Mouse (Mus musculus) G1E (cell line): ENCODE results near the gene Misp. TPM values are rescaled to one million over a fixed set of nuclear protein-coding genes. Genes with fewer than 3 reads are reported as not detected.

Experiments used
- ATAC-seq: 2 replicates; pipeline ENCODE4 v1.8.0; 2016; ENCODE audit warnings: mild to moderate bottlenecking; ENCODE audit not compliant: insufficient number of reproducible peaks, poor library complexity, low FRiP score, severe bottlenecking; ENCODE audit errors: extremely low read depth
- DNase-seq: peaks from one replicate; pipeline ENCODE4 v3.0.0; 2012; ENCODE audit warnings: low spot score
- H3K27me3 ChIP-seq: 2 replicates; pipeline ENCODE4 v1.6.1; 2012; ENCODE audit warnings: mild to moderate bottlenecking, low read length, inconsistent platforms; ENCODE audit not compliant: insufficient read depth
- H3K36me3 ChIP-seq: replicated peaks from 2 replicates; pipeline ENCODE3; 2012; ENCODE audit warnings: mild to moderate bottlenecking, inconsistent platforms
- H3K4me1 ChIP-seq: 2 replicates; pipeline ENCODE4 v1.6.1; 2012; ENCODE audit warnings: low read depth, low read length, inconsistent platforms, mixed read lengths; ENCODE audit not compliant: insufficient read depth
- H3K4me3 ChIP-seq: 2 replicates; pipeline ENCODE4 v1.5.1; 2012; ENCODE audit warnings: low read depth, mild to moderate bottlenecking, inconsistent platforms, low read length, moderate library complexity, mixed read lengths
- H3K9me3 ChIP-seq: replicated peaks from 2 replicates; pipeline ENCODE4 v1.6.1; 2012; ENCODE audit warnings: inconsistent platforms
- CTCF ChIP-seq: IDR thresholded peaks from 2 replicates; pipeline ENCODE4 v1.5.1; 2012; ENCODE audit warnings: low read depth, low read length, inconsistent platforms, mixed read lengths
- GATA1 ChIP-seq: IDR thresholded peaks from 2 replicates; pipeline ENCODE4 v1.6.1; 2012; ENCODE audit warnings: borderline replicate concordance, low read length, inconsistent platforms, mixed read lengths
- GATA2 ChIP-seq: IDR thresholded peaks from 2 replicates; pipeline ENCODE4 v1.6.1; 2012; ENCODE audit warnings: low read depth, low read length, inconsistent platforms, borderline replicate concordance
- POLR2AphosphoS5 ChIP-seq: IDR thresholded peaks from 2 replicates; pipeline ENCODE4 v1.6.1; 2012; ENCODE audit warnings: low read depth, low read length, inconsistent platforms; ENCODE audit not compliant: insufficient replicate concordance
- TAL1 ChIP-seq: conservative IDR thresholded peaks from 2 replicates; pipeline ENCODE4 v1.6.1; 2012; ENCODE audit warnings: low read depth, low read length, inconsistent platforms, mixed read lengths
- polyA plus RNA-seq: library from polyadenylated mRNA; stranded (reverse); fragments of >175 nt; gene quantifications from 2 replicates; pipeline ENCODE4 v1.2.3, GENCODE M21; 2012
- total RNA-seq, 2 experiments: library from RNA; stranded (forward) in 1 of 2; stranded (reverse) in 1 of 2; fragments of 200-1000 nt in 1 of 2; fragments of >200 nt in 1 of 2; fragmentation: Nextera tagmentation in 1 of 2; gene quantifications; 2 replicates each; pipeline ENCODE4 v1.2.3; 2014 to 2017

Misp gene
- total and polyA plus RNA-seq, 3 experiments = 0.33 TPM; not detected in 2

DNA sequence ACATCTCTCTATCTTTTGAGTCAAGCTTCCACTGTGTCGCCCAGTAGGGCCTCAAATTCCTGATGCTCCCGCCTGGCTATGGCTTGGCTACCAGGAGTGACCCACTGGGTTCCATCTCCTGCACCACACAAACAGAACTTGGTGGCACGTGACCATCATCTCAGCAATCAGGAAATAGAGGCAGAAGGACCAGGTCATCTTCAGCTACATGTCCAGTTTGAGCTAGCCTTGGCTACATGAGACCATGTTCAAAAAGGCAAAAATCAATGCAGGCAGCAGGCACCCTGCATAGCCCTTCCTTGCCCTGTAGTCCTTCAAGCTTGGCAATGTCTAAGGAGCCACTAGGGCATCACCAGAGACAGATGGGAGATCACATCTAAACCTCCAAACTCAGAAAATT, 19.3 kb downstream of the Misp start:
- no peak for TF ChIP-seq GATA1
- no peak; the same call in 1 of the 2 replicates for TF ChIP-seq TAL1
- no peak for TF ChIP-seq GATA2
- no peak for TF ChIP-seq CTCF
- TF ChIP-seq POLR2AphosphoS5 = no peak
- Histone ChIP-seq H3K4me1 (peaks cover 15% of the 10 kb centered on the region), H3K27me3 (peaks cover 41% of the 10 kb centered on the region), H3K36me3 (no peaks in the 10 kb centered on the region), H3K4me3 (no peak overlapping the region), H3K9me3 (0 out of 2 replicates have a peak, but pooled peaks cover 4% of the 10 kb centered on the region)
- DNase-seq (no peak), ATAC-seq (no peak)

DNA sequence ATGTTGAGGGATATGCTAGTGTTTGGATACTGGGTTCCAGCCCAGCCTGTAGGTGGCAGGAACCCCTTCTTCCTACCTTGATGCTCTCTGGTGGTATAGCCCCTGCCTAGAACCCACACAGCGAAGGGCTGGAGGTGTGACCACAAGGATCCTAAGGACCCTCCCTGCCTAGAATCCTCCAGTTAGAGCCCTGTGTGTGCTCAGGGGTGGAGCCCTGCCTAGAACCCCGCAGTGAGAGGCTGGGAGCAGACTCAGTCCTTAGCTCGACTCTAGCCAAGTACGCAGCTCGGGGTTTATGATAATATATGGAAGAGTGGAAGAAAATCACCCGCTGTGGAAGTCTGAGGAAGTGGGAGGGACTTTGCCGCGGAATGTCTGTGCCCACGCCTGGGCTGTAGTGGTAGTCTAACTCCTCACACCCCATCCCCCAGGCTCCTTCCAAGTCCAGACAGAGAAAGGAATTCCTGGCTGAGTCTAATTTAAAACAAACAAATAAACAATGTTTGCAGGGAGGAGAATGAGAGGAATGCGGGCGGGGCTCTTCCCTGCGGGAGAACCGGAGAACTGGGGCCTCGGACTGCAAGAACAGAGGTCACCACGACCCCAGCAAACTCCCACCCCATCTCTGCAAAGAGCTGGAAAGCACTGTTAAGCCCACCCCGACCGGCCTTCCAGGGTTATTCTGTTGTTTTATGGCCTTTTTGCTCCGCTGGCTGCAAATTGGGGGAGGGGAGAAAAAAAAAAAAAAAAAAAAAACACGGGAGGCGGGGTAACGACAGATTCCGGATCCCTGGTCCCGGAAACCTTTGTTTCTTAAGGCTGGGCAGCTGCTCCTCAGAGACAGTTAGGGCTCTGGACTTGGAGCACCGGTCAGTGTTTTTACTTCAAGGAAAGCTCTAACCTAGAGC, 20.1 kb downstream of the Misp start:
- TF ChIP-seq POLR2AphosphoS5 = no peak
- no peak for TF ChIP-seq CTCF
- no peak for TF ChIP-seq GATA2
- no peak for TF ChIP-seq GATA1
- TF ChIP-seq TAL1 = no peak; the same call in 1 of the 2 replicates
- no peak for DNase-seq
- H3K4me1 ChIP-seq = peaks cover 15% of the 10 kb centered on the region

DNA sequence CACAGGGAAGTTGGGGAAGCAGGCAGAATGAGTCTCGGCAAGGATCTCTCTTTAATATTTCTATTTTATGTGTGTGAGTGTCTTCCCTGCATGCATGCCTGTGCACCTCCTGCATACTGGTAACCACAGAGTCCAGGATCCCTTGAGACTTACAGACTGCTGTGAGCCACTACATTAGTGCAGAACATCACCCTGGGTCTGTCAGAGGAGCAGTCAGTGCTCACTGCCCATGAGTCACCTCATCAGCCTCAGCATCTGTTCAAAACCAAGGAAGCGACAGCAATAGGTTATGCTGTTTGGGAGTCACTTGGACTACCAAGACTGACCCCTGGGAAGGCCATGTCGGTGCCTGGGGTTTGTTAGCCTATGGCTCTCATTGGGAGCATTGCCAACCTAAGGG, 21.5 kb downstream of the Misp start:
- TF ChIP-seq GATA2 (no peak), POLR2AphosphoS5 (no peak), CTCF (no peak), GATA1 (no peak), TAL1 (no peak)
- no peak for DNase-seq
- no peak for ATAC-seq
- Histone ChIP-seq H3K9me3 (0 out of 2 replicates have a peak, but pooled peaks cover under 1% of the 10 kb centered on the region), H3K4me3 (no peak overlapping the region), H3K27me3 (peaks cover 47% of the 10 kb centered on the region), H3K4me1 (peaks cover 17% of the 10 kb centered on the region), H3K36me3 (no peaks in the 10 kb centered on the region)

More for the DNA sequence above, 20.1 kb downstream of the Misp start:
- Histone ChIP-seq H3K9me3 (0 out of 2 replicates have a peak, but pooled peaks cover 4% of the 10 kb centered on the region), H3K27me3 (peaks cover 44% of the 10 kb centered on the region), H3K36me3 (no peaks in the 10 kb centered on the region), H3K4me3 (peak overlapping the region; percentile 62; the same call in 1 of the 2 replicates)
- peak; percentile 22 for ATAC-seq

DNA sequence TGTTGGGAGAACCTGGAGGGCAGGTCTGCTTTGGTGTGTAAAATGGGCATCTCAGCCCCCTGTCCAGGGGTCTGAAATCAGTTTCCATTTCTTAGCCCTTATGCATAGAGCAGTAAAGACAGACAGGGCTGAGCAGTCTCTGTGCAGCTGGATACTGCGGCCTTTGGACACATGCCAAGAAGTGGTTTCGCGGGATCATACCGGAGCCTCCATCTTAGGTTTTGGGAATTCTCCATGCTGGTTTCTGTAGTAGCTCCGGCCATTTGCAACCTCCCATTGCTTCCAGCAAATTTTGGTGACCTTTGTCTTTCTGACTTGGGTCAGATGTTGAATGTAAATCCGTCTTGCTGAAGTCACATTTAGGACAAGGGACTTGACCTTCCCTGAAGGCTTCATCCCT, 22.7 kb downstream of the Misp start:
- H3K4me3 ChIP-seq = no peak overlapping the region
- H3K4me1 ChIP-seq = peaks cover 17% of the 10 kb centered on the region
- H3K9me3 ChIP-seq = no peaks in the 10 kb centered on the region
- DNase-seq = no peak
- H3K27me3 ChIP-seq = peaks cover 40% of the 10 kb centered on the region
- TF ChIP-seq CTCF (no peak), GATA1 (no peak)
- no peak for ATAC-seq
- H3K36me3 ChIP-seq = no peaks in the 10 kb centered on the region

DNA sequence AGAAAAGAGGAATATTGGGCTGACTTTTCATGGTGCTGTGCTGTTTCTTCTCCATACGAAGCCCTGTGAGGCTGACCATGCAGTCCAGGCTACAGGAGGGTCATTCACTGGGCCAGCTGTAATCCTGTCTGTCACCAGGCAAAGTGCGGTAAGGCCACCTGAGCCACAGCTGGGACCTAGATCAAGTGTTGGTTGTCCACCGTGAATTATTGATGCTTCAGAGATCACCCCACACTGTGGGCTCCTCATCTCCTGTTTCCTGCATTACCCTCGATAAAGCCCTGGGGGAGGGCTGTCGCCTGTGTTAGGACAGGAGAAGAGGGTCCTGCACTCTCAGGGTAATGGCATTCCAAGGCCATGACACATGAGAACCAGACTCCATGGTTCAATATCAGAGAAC, 25.8 kb downstream of the Misp start:
- Histone ChIP-seq H3K4me3 (no peak overlapping the region), H3K4me1 (peaks cover 25% of the 10 kb centered on the region), H3K27me3 (peaks cover 26% of the 10 kb centered on the region), H3K36me3 (peaks cover 13% of the 10 kb centered on the region), H3K9me3 (no peaks in the 10 kb centered on the region)
- ATAC-seq = no peak
- no peak for DNase-seq
- TF ChIP-seq GATA2 (no peak), GATA1 (no peak)

DNA sequence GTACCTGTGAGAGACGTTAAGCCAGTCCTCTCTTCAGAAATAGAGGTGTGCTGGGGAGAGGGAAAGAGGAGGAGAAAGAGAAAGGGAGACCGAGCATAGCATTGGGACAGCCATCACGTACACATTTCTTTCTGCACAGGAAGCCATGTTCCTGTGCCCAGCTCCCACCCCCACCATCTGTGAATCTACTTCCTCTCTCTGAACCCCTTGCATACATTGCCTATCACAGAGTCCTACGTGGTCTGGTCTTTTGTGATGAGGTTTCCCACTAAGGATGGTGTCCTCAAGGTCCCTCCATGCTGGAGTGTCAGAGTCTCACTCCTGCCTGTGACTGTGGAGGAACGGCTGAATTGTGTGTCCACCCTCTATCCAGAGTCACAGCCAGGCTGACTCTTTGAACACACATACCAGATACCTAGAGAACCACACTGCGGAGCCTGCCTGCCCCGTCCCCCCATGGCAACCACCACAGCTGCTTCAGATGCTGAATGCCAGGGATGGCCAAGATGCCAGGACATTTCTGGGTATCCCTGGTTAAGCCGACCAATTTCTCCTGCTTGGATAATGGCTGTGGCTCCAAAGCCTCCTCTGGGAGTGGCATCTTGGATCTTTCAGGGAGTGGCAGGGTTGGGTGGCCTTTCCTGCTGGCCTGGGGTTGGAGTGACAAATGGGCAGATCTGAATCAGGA, 29.3 kb downstream of the Misp start:
- ATAC-seq = no peak

More for the DNA sequence above, 29.3 kb downstream of the Misp start:
- Histone ChIP-seq H3K9me3 (no peaks in the 10 kb centered on the region), H3K4me3 (no peak overlapping the region), H3K36me3 (peaks cover 18% of the 10 kb centered on the region), H3K4me1 (peaks cover 44% of the 10 kb centered on the region), H3K27me3 (peaks cover 9% of the 10 kb centered on the region)
- no peak for DNase-seq
- TF ChIP-seq GATA1 = no peak
- TF ChIP-seq TAL1 = no peak
- TF ChIP-seq POLR2AphosphoS5 = no peak
- no peak for TF ChIP-seq GATA2
- no peak for TF ChIP-seq CTCF
